18 mouse cellular contexts compared by ENCODE assay signal in the genomic region with DNA sequence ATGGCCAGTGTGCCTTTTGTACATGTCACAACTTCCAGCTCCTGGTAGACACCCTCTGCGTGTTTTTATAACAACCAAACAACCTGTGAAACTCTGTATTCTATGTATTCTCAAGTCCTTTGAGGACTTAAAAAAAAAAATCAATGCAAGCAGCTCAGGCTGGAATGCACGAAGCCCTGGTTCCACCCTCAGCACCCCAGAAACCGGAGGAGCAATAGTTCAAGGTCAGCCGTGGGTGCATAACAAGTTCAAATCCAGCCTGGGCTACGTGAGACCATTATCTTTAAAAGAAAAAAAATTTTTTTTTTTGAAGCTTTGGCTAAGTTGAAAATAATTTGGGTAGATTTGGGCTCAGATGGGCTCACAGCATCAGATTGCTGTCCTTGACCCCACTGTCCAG. TPM values are rescaled to one million over a fixed set of nuclear protein-coding genes. Genes with fewer than 3 reads are reported as not detected.
DNase-seq lines count a peak whose midpoint lies in the region; ATAC-seq and TF ChIP-seq lines count a peak whose summit lies in the region.
"Had no signal": no experiment of that assay in that cellular context is flagged by ENCODE, and none has a peak within 500 bp of the region (broad histone marks: within the 10 kb centered on the region; RNA-seq: fewer than 3 reads in every experiment).

No protein-coding gene starts in this region.

- H3K27ac ChIP-seq in gastrocnemius, adult 2 months: peak overlapping the region; percentile 91
- H3K27ac ChIP-seq in liver, postnatal 0 days (ENCODE audit: low read depth): no peak overlapping the region
- H3K27ac ChIP-seq in liver, embryonic 11.5 days (ENCODE audit: low read depth, low read length): no peak overlapping the region
- peak overlapping the region; percentile 97 for H3K27ac ChIP-seq in limb, embryonic 12.5 days
- H3K27ac ChIP-seq: liver, embryonic 12.5 days had no signal

- intact Hi-C loops in gastrocnemius, adult 2 months (cut with DNase I): loop anchor here (10.0 kb wide), 1 partner anchor 49 kb away; no protein-coding TSS in a partner anchor

- peaks cover 13% of the 10 kb centered on the region; the same call in 1 of the 2 replicates for H3K4me1 ChIP-seq in liver, postnatal 0 days (ENCODE audit: insufficient read depth)
- peaks cover 29% of the 10 kb centered on the region for H3K4me1 ChIP-seq in liver, embryonic 11.5 days (replicated peaks; ENCODE audit: control insufficient read depth, insufficient read depth, low read length)
- peaks cover 98% of the 10 kb centered on the region for H3K4me1 ChIP-seq in limb, embryonic 12.5 days (replicated peaks)

- TF ChIP-seq CTCF in gastrocnemius, adult 2 months (IDR thresholded peaks at IDR 0.05): no peak
- TF ChIP-seq CTCF in liver, postnatal 0 days (IDR thresholded peaks at IDR 0.05; ENCODE audit: low read depth): no peak

- 0 out of 2 replicates have a peak overlapping the region, but pooled peaks have one; percentile 64 for H3K4me2 ChIP-seq in liver, postnatal 0 days (ENCODE audit: low read depth, low read length)
- H3K4me2 ChIP-seq in liver, embryonic 11.5 days: no peak overlapping the region
- H3K4me2 ChIP-seq in limb, embryonic 12.5 days: no peak overlapping the region

- no peaks in the 10 kb centered on the region for H3K9me3 ChIP-seq in liver, postnatal 0 days (ENCODE audit: low read length)
- H3K9me3 ChIP-seq in liver, embryonic 11.5 days (ENCODE audit: control insufficient read depth, low read length): no peaks in the 10 kb centered on the region
- H3K9me3 ChIP-seq in limb, embryonic 12.5 days: no peaks in the 10 kb centered on the region
- H3K9me3 ChIP-seq: forebrain, embryonic 13.5 days; heart, embryonic 15.5 days; liver, embryonic 12.5 days; megakaryocyte, embryonic 14.5 days had no signal

- no peak overlapping the region for H3K4me3 ChIP-seq in gastrocnemius, adult 2 months
- H3K4me3 ChIP-seq in liver, postnatal 0 days (ENCODE audit: low read depth, low read length): no peak overlapping the region
- no peak overlapping the region for H3K4me3 ChIP-seq in liver, embryonic 11.5 days (ENCODE audit: low read depth, low read length)
- no peak overlapping the region for H3K4me3 ChIP-seq in limb, embryonic 12.5 days (replicated peaks)
- H3K4me3 ChIP-seq: forebrain, embryonic 13.5 days; liver, embryonic 12.5 days; megakaryocyte, embryonic 14.5 days had no signal

- no peak for TF ChIP-seq EP300 in liver, postnatal 0 days (IDR thresholded peaks at IDR 0.05; ENCODE audit: low read depth)

- H3K27me3 ChIP-seq in liver, postnatal 0 days (ENCODE audit: insufficient read depth, low read length): 0 out of 2 replicates have a peak, but pooled peaks cover 3% of the 10 kb centered on the region
- H3K27me3 ChIP-seq in liver, embryonic 11.5 days (replicated peaks; ENCODE audit: control insufficient read depth, insufficient read depth, low read length): peaks cover 15% of the 10 kb centered on the region; the same call in 1 of the 2 replicates
- no peaks in the 10 kb centered on the region for H3K27me3 ChIP-seq in limb, embryonic 12.5 days
- H3K27me3 ChIP-seq: forebrain, embryonic 13.5 days had no signal

- no peak overlapping the region for H3K9ac ChIP-seq in liver, postnatal 0 days (replicated peaks)
- no peak overlapping the region for H3K9ac ChIP-seq in liver, embryonic 11.5 days (ENCODE audit: low read depth, low read length)
- H3K9ac ChIP-seq in limb, embryonic 12.5 days (replicated peaks): no peak overlapping the region
- H3K9ac ChIP-seq: liver, embryonic 12.5 days had no signal

- WGBS in liver, postnatal 0 days (ENCODE audit: insufficient replicate concordance): 72% methylated on average over 5 of the region's 5 CpGs
- 82% methylated on average over 5 of the region's 5 CpGs for WGBS in liver, embryonic 11.5 days
- WGBS in limb, embryonic 12.5 days: 81% methylated on average over 5 of the region's 5 CpGs

- ATAC-seq in liver, postnatal 0 days: no peak
- no peak for ATAC-seq in liver, embryonic 11.5 days (replicated peaks; ENCODE audit: low FRiP score)
- no peak for ATAC-seq in limb, embryonic 12.5 days (ENCODE audit: insufficient number of reproducible peaks, insufficient read depth, low FRiP score, low TSS enrichment, low read depth)
- ATAC-seq: liver, embryonic 12.5 days had no signal

- DNase-seq in gastrocnemius, adult 2 months: no peak
- DNase-seq in gastrocnemius, adult 8-10 months (ENCODE audit: low spot score in 2 of 2): no peak
- DNase-seq in liver, postnatal 0 days: no peak
- no peak for DNase-seq in liver, embryonic 11.5 days (ENCODE audit: low spot score)
- peak; percentile 54 for DNase-seq in R1 (ENCODE audit: low read depth, low spot score)
- no peak for DNase-seq in cerebellum, postnatal 4 days (ENCODE audit: low spot score in 2 of 2)
- no peak for DNase-seq in cerebellum, adult 9-10 months
- DNase-seq: adrenal gland, adult 8-10 months; cerebellum, adult 11-12 months; cerebellum, postnatal 36 days; layer of hippocampus, adult 9-11 months; right cerebral cortex, postnatal 4 days; thymus, adult 2 months had no signal

- no peaks in the 10 kb centered on the region for H3K36me3 ChIP-seq in liver, postnatal 0 days (replicated peaks; ENCODE audit: insufficient read depth, low read length)
- no peaks in the 10 kb centered on the region for H3K36me3 ChIP-seq in liver, embryonic 11.5 days (ENCODE audit: control insufficient read depth, insufficient read depth, low read length)
- no peaks in the 10 kb centered on the region for H3K36me3 ChIP-seq in limb, embryonic 12.5 days
- H3K36me3 ChIP-seq: heart, embryonic 15.5 days; liver, embryonic 12.5 days had no signal

RNA-seq across cellular contexts. Expression of a gene that starts 35.6 kb away (rescaled TPM):
- total RNA-seq in gastrocnemius, adult 2 months (2021): 10 to 100 TPM; 26.5 to 37.3 TPM
- total RNA-seq in gastrocnemius, adult 8-10 months (2022): 10 to 100 TPM; 32.6 to 36.2 (median 34.6) TPM
- polyA plus RNA-seq in liver, postnatal 0 days (2015; fragmentation: Nextera tagmentation; extraction: Ambion mirVana): 7.1 and 7.7 TPM in 2 replicates
- polyA plus RNA-seq in liver, embryonic 11.5 days (2014; fragmentation: Nextera tagmentation; extraction: Ambion mirVana): 23.1 and 25.3 TPM in 2 replicates
- 7.6 and 9.1 TPM in 2 replicates for polyA plus RNA-seq in limb, embryonic 12.5 days (2016; fragmentation: Nextera tagmentation; extraction: Ambion mirVana)

Comparison
In these comparisons a context has a peak if more than half of its experiments do, and no peak if none do; other contexts are left out.
1. H3K27ac ChIP-seq: peak in gastrocnemius, adult 2 months (single experiment) and limb, embryonic 12.5 days (single experiment); none in liver, postnatal 0 days (single experiment) and liver, embryonic 11.5 days (single experiment).